Mouse (Mus musculus) c-Kit-positive CD71-positive TER-119-negative erythroid progenitor cells, embryonic 14.5 days (primary cell): ENCODE data around the gene Cdh10.

ENCODE experiments used
- DNase-seq: peaks from one replicate; pipeline ENCODE4 v3.0.0-alpha.2; 2013; ENCODE audit warnings: low read depth

Gene Cdh10

DNA sequence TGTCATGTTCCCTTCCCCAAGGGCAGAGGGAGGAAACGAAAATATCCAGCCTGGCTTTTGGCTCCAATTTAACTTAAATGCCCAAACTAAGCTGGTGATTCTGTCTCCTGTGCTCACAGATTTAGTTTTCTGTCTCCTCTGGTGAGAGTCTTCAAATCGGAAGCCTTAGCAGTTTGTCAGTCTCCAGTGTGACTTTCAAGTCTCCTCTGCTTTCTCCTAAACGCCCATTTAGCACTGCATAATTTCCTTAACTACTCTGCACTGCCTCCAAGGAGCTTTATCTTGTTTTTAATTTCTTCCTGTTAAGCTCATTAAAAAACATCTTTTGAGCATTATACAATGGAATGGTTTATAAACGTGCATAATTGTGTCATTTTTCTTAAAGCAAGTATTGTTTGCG lies 156.3 kb downstream of the Cdh10 start:
- no peak for DNase-seq

DNA sequence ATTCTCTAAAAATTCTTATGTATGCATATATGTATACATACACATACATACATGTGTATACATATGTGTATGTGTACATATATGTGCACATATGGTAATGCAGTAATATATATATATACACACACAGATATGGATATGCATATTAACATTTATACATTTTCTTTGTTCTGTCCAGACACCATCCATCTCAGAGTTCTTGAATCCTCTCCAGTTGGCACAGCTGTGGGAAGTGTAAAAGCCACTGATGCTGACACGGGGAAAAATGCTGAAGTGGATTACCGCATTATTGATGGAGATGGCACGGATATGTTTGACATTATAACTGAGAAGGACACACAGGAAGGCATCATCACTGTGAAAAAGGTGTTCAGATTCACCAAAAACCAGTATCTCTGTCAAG lies 166.1 kb downstream of the Cdh10 start:
- DNase-seq: no peak

DNA sequence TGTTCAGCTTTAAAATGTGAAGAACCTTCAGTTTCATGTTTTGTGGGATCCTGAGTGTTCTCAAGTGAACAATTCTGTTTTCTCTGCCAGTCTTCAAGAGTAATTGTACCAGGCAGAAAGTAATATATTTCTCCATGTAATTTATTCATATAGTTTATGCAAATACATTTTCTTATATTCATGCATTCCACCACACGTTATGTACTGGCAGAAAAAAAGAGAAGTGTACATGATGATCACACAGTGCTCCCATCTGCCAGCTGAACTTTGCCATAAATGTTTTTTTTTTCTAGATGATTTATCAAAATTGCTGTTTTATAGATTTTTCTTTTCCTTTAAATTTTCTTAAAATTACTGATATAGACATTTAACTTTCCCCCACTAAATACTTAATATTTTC lies 168.9 kb downstream of the Cdh10 start:
- no peak for DNase-seq

DNA sequence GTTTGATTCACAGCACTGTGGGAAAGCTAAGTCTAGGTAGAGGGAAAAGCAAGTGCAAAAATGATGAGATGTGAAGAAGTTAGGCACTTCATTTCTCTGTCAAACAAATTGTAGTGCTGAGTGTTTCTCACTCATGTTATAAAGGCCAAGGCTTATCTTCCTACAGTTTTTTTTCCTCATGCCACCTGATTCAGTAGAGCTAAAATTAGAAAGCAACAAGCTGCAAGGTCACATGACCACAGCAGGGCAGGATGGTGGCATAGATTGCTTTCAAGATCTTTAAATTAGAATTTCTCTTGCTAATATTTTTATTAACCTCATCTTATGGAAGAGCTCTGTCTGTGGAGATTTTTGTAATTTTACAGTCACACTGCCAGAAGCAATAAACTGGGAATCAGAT lies 174.8 kb downstream of the Cdh10 start:
- DNase-seq: no peak

DNA sequence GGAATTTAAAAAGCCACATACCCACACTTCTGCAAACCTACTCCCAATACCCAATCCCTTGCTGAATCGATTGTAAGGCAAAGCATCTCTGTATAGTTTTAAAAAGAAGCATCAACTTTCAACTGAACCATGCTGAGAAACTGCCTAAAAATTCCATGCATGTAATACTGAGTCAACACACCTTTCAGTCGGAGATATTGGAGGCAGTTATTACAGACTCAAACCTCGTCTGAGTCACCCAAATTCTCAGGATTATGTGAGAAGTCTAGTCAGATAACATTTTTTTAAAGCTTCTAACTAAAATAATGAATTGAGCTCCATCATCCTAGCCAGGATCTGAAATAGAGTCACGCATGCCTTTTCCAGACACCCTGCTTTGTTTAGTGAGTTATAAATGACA lies 175.5 kb downstream of the Cdh10 start:
- no peak for DNase-seq

DNA sequence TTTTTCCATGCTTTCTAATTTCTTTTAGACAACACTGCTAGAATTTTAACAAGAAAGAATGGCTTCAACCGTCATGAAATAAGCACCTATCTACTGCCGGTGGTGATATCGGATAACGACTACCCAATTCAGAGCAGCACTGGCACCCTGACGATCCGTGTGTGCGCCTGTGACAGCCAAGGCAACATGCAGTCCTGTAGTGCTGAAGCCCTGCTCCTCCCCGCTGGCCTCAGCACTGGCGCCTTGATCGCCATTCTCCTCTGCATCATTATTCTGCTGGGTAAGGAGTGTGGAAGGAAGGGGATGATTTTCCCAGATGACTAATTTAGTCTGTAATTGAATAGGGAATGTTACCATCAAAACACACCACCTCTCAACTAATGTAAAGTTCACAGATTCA lies 192.1 kb downstream of the Cdh10 start:
- no peak for DNase-seq

DNA sequence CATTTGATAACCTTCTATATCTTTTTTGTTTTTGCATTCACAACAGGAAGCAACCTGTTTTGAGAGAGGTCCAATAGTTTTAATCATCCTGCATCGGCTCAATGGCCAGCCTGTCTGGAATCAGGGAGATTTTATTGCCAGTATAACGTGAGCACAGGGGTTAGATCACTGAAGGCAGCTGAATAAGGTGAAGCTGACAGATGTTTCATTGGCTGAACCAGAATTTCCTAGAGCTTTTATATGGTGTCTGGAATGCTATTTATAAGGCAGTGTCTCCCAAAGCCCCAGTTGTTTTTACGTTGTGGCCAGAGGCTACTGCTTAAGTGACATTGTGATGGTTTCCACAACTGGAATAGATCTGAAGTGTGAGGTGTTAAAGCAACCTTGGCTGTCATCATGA lies 214.2 kb downstream of the Cdh10 start:
- no peak for DNase-seq

DNA sequence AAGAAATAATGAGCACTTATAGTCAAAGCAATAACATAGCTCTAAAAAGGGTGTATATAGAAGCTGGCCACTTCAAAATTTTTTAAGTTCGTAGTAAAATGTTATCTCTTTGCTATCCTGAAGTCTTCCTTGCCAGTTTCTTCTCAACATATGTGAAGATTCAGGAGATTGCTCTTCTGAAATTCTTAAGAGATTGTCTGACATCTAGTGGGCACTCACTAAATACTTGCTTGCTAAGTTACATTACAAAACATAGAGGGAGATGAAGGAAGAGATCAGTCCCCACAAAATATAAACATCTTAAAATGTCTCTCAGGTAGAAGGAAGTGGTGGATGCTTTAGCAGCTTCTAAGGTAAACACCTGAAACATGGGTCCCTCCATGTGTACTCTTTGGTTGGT lies 221.3 kb downstream of the Cdh10 start:
- DNase-seq: no peak
